Mouse (Mus musculus) CD4-positive, CD25-positive, alpha-beta regulatory T cell, adult 2 months (primary cell): Measurements from ENCODE around the gene Fam160a1.

Experiments
- DNase-seq: peaks from one replicate; pipeline ENCODE4 v3.0.0-alpha.2; 2012; ENCODE audit warnings: low read depth, low spot score

Gene Fam160a1

DNA sequence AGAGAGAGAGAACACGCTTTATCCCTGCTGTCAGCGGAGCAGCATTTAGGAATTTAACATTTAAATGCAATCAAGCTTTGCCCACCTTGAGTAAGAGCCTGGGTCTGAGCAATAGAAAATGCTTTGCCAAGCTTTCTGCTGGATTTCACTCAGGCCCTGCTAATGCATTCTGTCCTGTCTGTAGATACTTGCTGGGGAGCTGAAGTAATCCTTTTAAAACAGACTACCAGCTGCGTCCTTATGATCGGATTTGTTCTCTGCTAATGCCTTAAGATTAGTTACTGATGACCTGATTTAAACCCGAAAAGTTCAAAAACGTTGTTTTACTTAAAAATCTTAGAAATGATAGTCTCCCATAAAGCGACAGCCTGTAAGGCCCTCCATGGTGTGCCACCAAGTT is 136.0 kb downstream of the Fam160a1 start:
- no peak for DNase-seq

DNA sequence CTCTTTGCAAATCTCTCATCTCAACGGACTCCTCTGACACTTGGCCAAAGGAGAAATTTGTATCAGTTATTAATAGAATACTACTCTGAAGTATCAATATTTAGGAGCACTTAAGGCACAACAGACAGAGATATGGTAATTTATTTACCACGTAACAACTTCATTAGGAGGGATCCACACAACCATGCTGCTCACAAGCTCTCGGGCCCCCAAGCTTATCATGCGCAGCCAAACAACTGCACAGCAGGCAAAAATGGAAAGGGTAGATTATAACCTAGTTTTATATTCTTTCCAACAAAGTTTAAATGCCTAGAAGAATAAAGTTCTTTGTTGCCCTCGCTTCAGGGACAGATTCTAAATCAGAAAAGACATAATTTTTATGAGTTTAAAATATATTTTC is 137.1 kb downstream of the Fam160a1 start:
- DNase-seq = no peak

- no peak for DNase-seq
Observed at GRCm38 (mm10) chr3:85679312-85679933, 137.7 kb downstream of the Fam160a1 start.

GRCm38 (mm10) chr3:85677952-85678351 is 139.1 kb downstream of the Fam160a1 start:
- no peak for DNase-seq

DNA sequence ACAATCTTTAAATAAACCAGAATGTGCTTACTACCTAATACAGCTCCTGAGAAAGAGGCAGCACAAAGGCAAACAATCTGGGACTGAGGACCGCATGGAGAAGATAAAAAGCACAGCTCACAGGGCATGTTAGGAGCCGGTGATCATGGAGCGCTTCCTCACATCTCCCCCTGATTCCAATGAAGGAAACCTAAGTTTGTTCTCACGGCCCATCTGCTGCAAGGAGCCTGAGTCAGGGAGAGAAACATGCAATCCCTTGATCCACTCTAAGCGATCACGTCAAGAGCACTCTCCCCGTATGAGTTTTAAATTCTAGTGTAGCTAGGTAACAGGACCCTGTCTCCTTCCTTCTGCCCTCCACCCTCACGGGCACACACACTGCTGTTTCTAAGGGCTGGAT is 140.0 kb downstream of the Fam160a1 start:
- DNase-seq = no peak

GRCm38 (mm10) chr3:85669844-85670243 is 147.2 kb downstream of the Fam160a1 start:
- DNase-seq = no peak

DNA sequence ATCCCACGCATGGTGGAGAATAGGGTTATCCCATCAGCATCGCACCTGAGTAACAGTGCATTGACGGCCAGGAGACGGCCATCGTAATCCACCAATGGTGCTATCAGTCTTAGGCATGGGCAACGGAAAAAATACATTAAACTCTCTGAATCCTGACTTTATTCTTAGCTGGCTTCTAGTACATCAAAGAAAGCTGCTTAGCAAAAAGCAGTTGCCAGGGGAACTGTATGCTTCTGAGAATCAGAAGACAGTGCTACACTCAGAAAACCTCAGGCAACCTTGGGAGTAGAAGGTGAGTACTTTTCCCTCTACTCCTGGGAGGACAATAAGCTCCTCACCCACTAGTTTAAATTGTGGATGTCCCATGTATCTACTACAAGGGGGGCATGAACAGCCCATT is 149.4 kb downstream of the Fam160a1 start:
- no peak for DNase-seq

GRCm38 (mm10) chr3:85666736-85667135 is 150.4 kb downstream of the Fam160a1 start:
- no peak for DNase-seq

DNA sequence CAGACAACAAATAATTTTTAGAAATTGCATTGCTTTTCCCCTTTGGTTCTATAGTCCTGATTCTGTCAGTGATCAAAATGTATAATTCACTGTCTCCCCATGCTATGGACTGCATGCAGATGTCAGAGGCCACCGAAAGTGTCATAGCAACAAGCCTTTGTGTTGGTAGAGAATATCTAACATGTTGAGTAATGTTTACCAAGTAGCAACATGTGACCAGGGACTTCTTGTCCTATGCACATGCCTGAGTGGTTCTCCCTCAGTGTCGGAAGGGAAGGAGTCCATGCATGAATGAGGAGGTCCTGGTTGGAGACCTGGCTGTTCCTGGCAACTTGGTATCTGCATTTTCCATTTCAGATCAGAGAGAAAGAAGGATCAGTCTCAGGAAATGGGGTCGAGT is 150.9 kb downstream of the Fam160a1 start:
- DNase-seq = no peak

DNA sequence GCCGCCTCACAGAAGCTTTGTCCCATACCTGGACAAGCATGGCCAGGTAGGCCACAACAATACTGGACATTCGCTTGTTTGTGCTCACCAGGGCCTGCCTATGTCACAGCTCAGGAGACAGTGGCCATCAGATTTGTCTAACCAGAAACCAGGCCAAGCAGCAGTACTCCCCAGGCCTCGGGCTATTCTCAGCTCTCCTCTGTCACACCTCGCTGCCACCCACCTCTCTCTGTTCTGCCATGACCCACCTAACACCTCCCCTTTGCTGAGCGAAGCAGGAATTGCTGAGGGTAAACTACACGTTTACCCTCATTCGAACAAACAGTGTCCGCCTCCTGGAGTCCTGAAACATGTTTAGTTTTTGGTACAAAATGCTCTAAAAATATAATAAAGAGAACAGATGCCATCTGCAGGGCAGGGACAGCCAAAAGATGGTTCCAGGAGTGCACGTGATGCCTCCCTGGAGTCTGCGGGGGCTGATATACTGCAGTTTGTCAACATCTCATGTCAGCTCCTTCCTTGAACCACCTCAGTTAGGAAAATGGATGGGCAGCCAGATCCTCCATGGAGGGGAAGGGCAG is 152.4 kb downstream of the Fam160a1 start:
- no peak for DNase-seq

DNA sequence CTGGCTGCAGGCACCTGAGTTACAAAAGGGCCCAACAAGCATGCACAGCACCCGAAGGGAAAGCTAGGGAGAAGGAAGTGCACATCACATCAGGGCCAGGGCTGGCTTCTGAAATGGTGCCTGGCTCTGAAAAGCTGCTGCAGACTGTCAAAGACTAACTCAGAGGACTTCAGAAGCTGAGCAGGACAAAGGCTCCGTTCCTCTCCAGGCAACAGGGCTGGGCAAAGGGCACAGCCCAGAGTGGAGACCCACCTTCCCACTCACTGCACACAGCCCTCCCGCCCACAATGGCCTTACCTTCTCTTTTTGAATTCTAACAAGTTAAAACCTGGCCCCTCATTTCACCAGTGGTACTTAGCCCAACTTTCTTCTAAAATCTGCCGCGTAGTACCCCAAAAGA is 153.3 kb downstream of the Fam160a1 start:
- no peak for DNase-seq

DNA sequence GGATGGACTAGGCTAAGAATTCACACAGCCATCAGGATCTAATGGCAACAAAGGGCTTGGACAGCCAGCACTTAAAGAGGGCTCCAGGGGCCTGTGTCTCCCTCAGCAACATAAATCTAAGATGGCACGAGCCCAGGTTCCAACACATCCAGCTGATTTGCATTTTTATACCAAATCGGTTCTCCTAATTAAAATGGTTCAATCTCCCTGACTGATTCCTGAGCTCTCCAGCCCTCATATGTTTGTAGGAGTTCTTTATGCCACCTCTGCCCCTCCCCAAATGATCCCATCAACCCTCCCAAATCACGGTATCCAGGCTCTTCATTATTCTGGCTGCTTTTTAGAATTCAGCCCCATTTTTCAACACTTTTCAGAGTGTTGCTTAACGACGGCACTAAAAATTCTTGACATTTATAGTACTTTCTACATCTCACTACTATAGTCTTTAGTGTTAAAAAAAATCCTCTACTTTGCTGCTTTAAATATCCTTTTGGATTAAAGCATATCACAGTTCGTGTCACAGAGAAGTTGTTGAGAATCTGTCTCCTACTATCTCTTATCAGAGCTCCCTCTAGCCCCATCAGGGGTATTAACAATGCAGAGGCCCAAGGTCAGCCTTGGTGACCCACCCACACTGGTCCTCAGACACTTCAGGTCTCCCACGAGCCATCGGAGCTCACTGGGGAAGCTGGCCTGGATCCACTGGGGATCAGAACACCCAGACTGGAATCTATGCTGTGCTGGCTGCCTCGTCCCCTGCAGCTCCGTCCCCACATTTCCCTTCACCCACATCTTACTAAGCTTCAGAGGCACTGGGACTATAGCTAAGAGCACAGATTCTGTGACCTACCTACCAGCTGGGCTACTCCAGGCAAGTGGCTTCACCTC is 154.9 kb downstream of the Fam160a1 start:
- DNase-seq = no peak

DNA sequence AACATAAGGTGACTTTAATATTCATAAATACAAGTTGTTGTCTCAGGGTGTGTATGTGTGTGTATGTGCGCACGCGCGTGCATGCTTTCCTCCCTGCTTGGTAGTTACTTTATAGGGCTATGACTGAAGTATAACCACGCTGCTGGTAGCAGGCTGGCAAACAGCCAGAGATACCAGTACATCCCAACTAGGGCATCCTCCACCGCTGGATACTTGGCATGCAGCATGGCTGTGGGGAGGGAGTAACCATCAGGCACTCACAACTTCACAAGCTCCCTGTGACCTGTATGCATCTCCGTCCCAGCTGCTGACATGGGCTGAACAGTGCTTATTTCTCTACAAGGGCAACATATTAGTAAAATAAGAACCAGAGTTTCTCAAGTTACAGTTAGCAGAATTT is 157.4 kb downstream of the Fam160a1 start:
- DNase-seq = no peak

GRCm38 (mm10) chr3:85655538-85655937 is 161.6 kb downstream of the Fam160a1 start:
- DNase-seq = no peak

- DNase-seq = no peak
Observed at GRCm38 (mm10) chr3:85652727-85653665, 164.1 kb downstream of the Fam160a1 start.

DNA sequence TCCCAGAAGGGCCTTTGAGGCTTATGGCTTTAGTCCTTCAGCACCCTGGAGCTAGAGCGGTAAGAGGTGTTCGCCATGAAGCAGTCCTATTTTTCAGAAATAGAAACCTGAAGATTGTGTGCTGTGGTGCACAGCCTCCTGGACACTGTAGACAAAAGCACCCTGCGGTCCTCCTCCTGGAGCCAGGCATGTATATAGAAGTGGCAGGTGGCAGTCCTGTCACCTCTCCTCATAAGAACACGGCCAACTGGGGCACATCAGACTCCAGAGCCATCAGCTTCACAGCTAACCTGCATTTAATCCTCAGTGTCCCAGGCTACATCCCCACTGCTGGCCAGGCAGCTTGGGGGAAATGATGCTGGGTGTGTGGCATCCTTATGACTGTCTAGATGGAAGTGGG is 167.9 kb downstream of the Fam160a1 start:
- DNase-seq = no peak

DNA sequence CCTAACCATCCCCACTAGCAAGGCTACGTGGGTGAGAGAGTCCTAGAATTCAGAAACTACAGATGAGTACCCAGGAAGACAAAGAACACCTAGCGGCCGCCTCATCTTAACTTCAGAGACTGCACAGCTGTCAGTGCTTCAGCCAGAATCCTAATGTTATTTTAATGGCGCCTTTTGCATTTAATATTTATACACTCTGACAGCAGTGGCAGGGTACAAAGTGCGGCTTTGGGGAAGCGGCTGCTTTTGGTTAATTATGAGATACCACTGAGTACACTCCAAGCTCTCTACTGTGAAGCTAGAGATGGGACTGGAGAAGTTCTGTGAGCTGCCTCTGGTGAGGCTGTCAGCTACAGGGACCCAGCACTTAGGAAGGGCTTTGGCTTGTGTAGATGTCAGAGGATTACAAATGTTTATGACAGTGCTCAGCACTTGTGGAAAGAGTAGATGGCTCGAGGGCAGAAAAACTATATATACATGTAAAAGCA is 171.5 kb downstream of the Fam160a1 start:
- DNase-seq = no peak

GRCm38 (mm10) chr3:85644814-85645213 is 172.3 kb downstream of the Fam160a1 start:
- no peak for DNase-seq

DNA sequence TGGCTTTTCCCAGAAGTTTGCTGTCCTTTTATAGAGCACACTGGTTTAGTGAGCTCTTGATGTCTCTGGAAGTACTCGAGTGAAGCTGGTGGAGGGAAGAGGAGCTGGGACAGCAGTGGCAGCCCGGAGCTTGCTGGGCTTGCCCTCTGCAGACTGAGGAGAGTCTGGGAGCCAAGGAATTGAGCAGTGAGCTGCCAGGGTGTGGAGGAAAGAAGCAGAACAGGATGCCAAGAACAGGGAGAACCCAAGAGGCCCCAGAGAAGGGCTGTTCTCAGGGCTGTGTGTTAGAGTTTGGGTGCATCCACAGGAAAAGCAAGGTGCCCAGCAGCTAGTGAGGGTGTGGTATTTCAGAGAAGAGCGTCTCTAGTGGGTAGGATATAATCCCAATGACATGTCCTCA is 175.3 kb downstream of the Fam160a1 start:
- DNase-seq = no peak

- DNase-seq = no peak
Observed at GRCm38 (mm10) chr3:85636716-85637447, 180.2 kb downstream of the Fam160a1 start.

DNA sequence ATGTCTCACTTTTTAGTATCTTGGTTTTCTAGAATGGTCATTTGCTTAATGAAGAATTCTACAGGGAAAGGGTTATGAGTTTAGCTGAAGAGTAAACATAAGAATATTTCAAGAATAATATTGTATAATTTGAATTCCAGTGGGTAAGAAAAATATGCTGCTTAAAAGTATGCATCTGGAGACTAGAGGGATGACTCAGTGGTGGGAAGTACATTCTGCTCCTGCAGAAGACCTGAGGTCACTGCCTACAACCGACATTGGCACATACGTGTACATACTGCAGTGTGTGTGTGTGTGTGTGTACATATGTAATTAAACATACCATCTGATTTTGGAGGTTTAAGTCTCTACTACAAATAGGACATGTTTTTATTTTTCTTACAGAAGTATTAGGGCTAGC is 181.5 kb downstream of the Fam160a1 start:
- DNase-seq = no peak
